Mouse (Mus musculus): ENCODE measurements around the gene Trappc6a. TPM values are rescaled to one million over a fixed set of nuclear protein-coding genes. Genes with fewer than 3 reads are reported as not detected.

The Trappc6a gene
- polyA plus RNA-seq, 1 experiment, result 54.4 TPM

DNA sequence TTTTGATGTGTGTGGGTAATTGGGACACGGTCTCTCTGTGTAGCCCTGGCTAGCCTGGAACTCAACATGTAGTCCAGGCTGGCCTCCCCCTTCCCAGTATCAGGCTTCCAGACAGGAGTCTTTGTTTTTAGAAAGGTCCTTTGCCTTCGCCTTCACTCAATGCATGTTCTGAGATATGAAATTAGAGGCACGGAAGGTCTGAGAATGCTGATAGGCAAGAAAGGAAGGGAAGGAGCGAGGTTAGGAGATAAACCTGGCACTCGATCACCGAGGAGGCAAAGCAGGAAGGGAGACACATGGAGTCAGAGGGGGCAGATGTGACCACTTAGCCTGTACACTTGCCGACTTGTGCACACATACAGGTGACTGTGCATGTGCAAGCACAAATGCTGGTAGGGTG lies 21.6 kb upstream of the Trappc6a start:
- H3K27ac ChIP-seq (ENCODE audit: insufficient read depth, low read length), result no peak overlapping the region
- no peak for TF ChIP-seq POLR2A (IDR thresholded peaks at IDR 0.05; ENCODE audit: low read depth, low read length)
- no peak for TF ChIP-seq CTCF (IDR thresholded peaks at IDR 0.05; ENCODE audit: extremely low read depth, insufficient read depth, insufficient read length, insufficient replicate concordance)
- peaks cover 1% of the 10 kb centered on the region; the same call in 1 of the 2 replicates for H3K4me1 ChIP-seq (ENCODE audit: control insufficient read depth, insufficient read depth, insufficient read length)
- no peak overlapping the region for H3K4me3 ChIP-seq (ENCODE audit: extremely low read depth, insufficient read depth, insufficient read length)
- no peaks in the 10 kb centered on the region for H3K27me3 ChIP-seq (ENCODE audit: control insufficient read depth, insufficient read depth, low read length)
- H3K36me3 ChIP-seq (ENCODE audit: control insufficient read depth, insufficient read depth, low read length), result no peaks in the 10 kb centered on the region
- WGBS, result 90% methylated on average over 7 of the region's 7 CpGs
- no peak for DNase-seq (ENCODE audit: low read depth in 1 of 2, low spot score in 2 of 2)

DNA sequence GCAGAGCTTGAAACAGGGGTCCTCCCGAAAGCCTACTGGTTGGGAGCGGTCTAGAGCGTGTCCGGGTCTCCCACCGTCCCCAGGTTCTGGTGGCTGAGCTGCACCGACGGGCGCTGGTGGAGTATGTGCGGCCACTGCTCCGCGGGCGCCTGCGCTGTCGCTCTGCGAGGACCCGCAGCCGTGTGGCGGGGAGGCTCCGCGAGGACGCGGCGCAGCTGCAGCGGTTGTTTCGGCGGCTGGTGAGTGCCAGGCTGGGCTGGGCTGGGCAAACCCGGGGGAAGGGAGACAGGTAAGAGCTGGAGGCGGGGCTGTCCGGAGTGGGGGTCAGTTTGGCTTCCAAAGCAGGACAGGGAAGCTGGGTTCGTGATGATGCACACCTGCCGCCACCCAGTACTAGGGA lies 18.7 kb upstream of the Trappc6a start:
- TF ChIP-seq POLR2A (IDR thresholded peaks at IDR 0.05; ENCODE audit: low read depth, low read length), result no peak
- TF ChIP-seq CTCF (IDR thresholded peaks at IDR 0.05; ENCODE audit: extremely low read depth, insufficient read depth, insufficient read length, insufficient replicate concordance), result no peak
- Histone ChIP-seq H3K36me3 (ENCODE audit: control insufficient read depth, insufficient read depth, low read length) (no peaks in the 10 kb centered on the region), H3K27ac (ENCODE audit: insufficient read depth, low read length) (no peak overlapping the region), H3K4me3 (ENCODE audit: extremely low read depth, insufficient read depth, insufficient read length) (no peak overlapping the region), H3K4me1 (ENCODE audit: control insufficient read depth, insufficient read depth, insufficient read length) (peaks cover 6% of the 10 kb centered on the region; the same call in 1 of the 2 replicates), H3K27me3 (ENCODE audit: control insufficient read depth, insufficient read depth, low read length) (no peaks in the 10 kb centered on the region)
- DNase-seq (ENCODE audit: low read depth in 1 of 2, low spot score in 2 of 2), result no peak
- WGBS, result 89% methylated on average over 31 of the region's 31 CpGs

DNA sequence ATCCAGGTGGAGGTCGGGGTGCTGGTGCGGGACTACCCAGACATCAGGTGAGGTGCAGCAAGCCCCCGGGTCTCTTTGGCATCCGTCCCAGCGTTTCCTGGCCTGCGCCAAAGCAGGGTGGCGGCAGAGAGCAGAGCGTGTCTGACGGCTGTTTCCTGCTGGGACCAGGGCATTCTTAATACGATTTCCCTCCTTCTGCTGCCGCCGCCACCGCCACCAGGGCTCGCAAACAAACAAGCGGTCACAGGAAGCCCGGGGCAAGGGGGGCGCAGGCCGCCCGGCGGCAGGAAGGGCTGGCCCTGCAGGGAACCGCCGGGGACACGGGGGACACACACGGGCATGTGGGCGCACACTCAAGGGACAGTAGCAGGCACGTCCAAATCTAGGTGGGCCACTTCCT lies 16.5 kb upstream of the Trappc6a start:
- Histone ChIP-seq H3K36me3 (ENCODE audit: control insufficient read depth, insufficient read depth, low read length) (no peaks in the 10 kb centered on the region), H3K4me1 (ENCODE audit: control insufficient read depth, insufficient read depth, insufficient read length) (peaks cover 6% of the 10 kb centered on the region; the same call in 1 of the 2 replicates), H3K27ac (ENCODE audit: insufficient read depth, low read length) (no peak overlapping the region), H3K4me3 (ENCODE audit: extremely low read depth, insufficient read depth, insufficient read length) (no peak overlapping the region), H3K27me3 (ENCODE audit: control insufficient read depth, insufficient read depth, low read length) (no peaks in the 10 kb centered on the region)
- TF ChIP-seq CTCF (IDR thresholded peaks at IDR 0.05; ENCODE audit: extremely low read depth, insufficient read depth, insufficient read length, insufficient replicate concordance) (no peak), POLR2A (IDR thresholded peaks at IDR 0.05; ENCODE audit: low read depth, low read length) (no peak)
- WGBS, result under 1% methylated on average over 26 of the region's 26 CpGs
- no peak for DNase-seq (ENCODE audit: low read depth in 1 of 2, low spot score in 2 of 2)

DNA sequence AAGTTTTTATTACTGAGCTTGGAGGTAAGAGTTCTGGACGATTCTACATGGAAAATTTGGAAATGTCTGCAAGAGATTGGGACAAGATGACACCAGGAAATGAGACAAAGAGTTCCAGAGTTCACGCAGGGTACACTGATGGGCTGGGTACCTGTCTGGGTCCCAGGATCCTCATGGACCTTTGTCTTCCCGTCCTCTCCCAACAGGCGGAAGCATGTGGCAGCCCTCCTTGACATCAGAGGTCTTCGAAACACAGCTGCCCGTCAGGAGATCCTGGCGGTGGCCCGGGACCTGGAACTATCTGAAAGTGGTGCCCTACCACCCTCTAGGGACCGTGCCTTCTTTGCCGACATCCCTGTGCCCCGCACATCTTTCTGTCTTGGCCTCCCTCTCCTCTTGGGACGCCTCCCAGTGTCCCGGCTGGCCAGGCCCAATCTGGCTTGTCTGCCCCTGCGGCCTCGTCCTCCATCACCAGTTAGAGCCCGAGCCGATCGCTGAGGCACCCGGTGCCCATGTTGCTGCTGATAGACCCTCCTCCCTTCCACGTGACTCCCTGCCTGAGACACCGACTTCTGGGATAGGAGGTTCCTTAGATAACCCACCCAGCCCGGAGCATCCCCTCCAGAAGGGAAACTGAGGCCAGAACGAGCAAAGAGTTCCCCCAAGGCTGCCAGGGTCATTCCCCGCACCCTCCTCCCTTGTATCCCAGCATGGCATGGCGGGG lies 13.3 kb upstream of the Trappc6a start:
- WGBS, result 89% methylated on average over 25 of the region's 25 CpGs
- Histone ChIP-seq H3K36me3 (ENCODE audit: control insufficient read depth, insufficient read depth, low read length) (no peaks in the 10 kb centered on the region), H3K4me1 (ENCODE audit: control insufficient read depth, insufficient read depth, insufficient read length) (peaks cover 6% of the 10 kb centered on the region; the same call in 1 of the 2 replicates), H3K4me3 (ENCODE audit: extremely low read depth, insufficient read depth, insufficient read length) (no peak overlapping the region), H3K27ac (ENCODE audit: insufficient read depth, low read length) (no peak overlapping the region), H3K27me3 (ENCODE audit: control insufficient read depth, insufficient read depth, low read length) (no peaks in the 10 kb centered on the region)
- DNase-seq (ENCODE audit: low read depth in 1 of 2, low spot score in 2 of 2), result no peak
- TF ChIP-seq POLR2A (IDR thresholded peaks at IDR 0.05; ENCODE audit: low read depth, low read length) (no peak), CTCF (IDR thresholded peaks at IDR 0.05; ENCODE audit: extremely low read depth, insufficient read depth, insufficient read length, insufficient replicate concordance) (no peak)

DNA sequence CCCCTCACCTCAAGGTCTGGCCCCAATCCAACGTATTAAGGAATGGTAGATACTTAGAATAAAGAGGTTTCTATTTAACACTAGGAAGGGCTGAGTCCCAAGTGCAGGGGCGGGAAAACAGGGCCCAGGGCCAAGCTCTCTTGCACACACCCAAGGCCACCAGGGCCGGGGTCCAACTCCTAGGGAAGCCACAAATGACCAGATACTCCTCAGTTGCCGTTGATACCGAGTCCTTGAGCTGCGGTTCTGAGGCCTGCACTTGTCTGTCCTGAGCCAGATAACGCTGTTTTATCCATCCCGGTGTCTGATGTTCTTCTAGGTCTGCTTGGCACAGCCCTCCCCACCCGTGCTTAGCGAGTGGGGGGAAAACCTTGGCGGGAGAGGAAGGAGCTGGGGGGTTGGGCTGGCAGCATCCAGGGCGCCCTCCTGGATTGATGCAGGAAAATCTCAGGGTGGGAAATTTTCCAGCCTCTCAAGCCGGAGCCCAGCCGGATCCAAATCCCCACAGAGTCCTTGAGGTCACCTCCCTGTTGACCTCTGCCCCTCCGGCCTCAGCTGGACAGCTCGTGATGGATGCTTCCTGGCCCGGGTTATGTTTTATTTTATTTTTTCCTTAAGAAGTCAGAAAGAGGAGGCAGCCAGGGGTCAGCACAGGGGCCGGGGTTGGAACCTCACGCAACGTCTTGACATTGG lies 12.5 kb upstream of the Trappc6a start:
- no peak overlapping the region for H3K4me3 ChIP-seq (ENCODE audit: extremely low read depth, insufficient read depth, insufficient read length)
- WGBS, result 82% methylated on average over 20 of the region's 20 CpGs
- H3K4me1 ChIP-seq (ENCODE audit: control insufficient read depth, insufficient read depth, insufficient read length), result peaks cover 11% of the 10 kb centered on the region
- H3K27me3 ChIP-seq (ENCODE audit: control insufficient read depth, insufficient read depth, low read length), result no peaks in the 10 kb centered on the region
- TF ChIP-seq CTCF (IDR thresholded peaks at IDR 0.05; ENCODE audit: extremely low read depth, insufficient read depth, insufficient read length, insufficient replicate concordance), result no peak
- no peak for TF ChIP-seq POLR2A (IDR thresholded peaks at IDR 0.05; ENCODE audit: low read depth, low read length)
- H3K36me3 ChIP-seq (ENCODE audit: control insufficient read depth, insufficient read depth, low read length), result no peaks in the 10 kb centered on the region
- no peak for DNase-seq (ENCODE audit: low read depth in 1 of 2, low spot score in 2 of 2)
- no peak overlapping the region; the same call in 1 of the 2 replicates for H3K27ac ChIP-seq (ENCODE audit: insufficient read depth, low read length)

DNA sequence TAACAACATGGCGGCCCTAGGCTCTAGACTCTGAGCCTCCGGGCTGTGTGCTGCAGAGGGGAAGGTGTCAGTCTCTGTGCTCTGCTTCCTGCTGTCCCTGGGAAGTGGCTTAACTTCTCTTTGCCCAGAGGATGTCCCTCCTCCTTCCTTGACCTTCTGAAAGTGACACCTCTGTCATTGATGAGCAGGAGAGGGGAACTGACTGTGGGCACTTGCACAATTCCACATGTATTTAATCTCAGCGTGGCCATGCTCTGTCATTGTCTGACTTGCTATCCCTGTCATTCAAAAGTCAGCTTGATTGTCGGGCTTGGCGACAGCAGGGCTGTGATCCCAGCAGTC lies 12.0 kb upstream of the Trappc6a start:
- Histone ChIP-seq H3K27ac (ENCODE audit: insufficient read depth, low read length) (no peak overlapping the region), H3K4me1 (ENCODE audit: control insufficient read depth, insufficient read depth, insufficient read length) (peaks cover 14% of the 10 kb centered on the region), H3K36me3 (ENCODE audit: control insufficient read depth, insufficient read depth, low read length) (no peaks in the 10 kb centered on the region), H3K4me3 (ENCODE audit: extremely low read depth, insufficient read depth, insufficient read length) (no peak overlapping the region), H3K27me3 (ENCODE audit: control insufficient read depth, insufficient read depth, low read length) (no peaks in the 10 kb centered on the region)
- no peak for DNase-seq (ENCODE audit: low read depth in 1 of 2, low spot score in 2 of 2)
- whole genome bisulfite sequencing, result 75% methylated on average over 5 of the region's 5 CpGs
- TF ChIP-seq CTCF (IDR thresholded peaks at IDR 0.05; ENCODE audit: extremely low read depth, insufficient read depth, insufficient read length, insufficient replicate concordance) (no peak), POLR2A (IDR thresholded peaks at IDR 0.05; ENCODE audit: low read depth, low read length) (no peak)

DNA sequence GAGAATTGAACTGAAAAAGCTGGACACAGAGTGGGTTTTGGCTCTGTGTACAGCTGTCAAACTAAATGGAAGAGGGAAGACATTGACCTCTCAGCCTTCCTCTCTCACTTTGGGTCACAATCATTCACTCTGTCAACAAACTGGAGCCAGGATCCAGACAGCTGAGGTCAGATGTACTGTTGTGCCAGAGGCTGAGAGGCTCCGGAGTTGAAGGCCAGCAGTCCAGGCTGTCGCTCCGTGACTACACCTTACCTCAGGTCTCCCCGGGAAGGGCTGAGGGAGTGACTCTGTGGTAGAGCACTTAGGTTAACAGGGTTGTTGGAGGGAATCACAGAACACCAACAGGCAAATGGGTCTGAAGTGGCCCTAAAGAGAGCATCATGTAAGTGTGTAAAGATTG lies 9.9 kb upstream of the Trappc6a start:
- Histone ChIP-seq H3K27me3 (ENCODE audit: control insufficient read depth, insufficient read depth, low read length) (no peaks in the 10 kb centered on the region), H3K36me3 (ENCODE audit: control insufficient read depth, insufficient read depth, low read length) (no peaks in the 10 kb centered on the region), H3K4me3 (ENCODE audit: extremely low read depth, insufficient read depth, insufficient read length) (no peak overlapping the region), H3K27ac (ENCODE audit: insufficient read depth, low read length) (no peak overlapping the region), H3K4me1 (ENCODE audit: control insufficient read depth, insufficient read depth, insufficient read length) (peaks cover 7% of the 10 kb centered on the region; the same call in 1 of the 2 replicates)
- DNase-seq (ENCODE audit: low read depth in 1 of 2, low spot score in 2 of 2), result no peak
- TF ChIP-seq POLR2A (IDR thresholded peaks at IDR 0.05; ENCODE audit: low read depth, low read length) (no peak), CTCF (IDR thresholded peaks at IDR 0.05; ENCODE audit: extremely low read depth, insufficient read depth, insufficient read length, insufficient replicate concordance) (no peak)
- WGBS, result 87% methylated on average over 4 of the region's 4 CpGs
